Mouse (Mus musculus): Measurements from ENCODE around the gene Hcfc1.

DNA sequence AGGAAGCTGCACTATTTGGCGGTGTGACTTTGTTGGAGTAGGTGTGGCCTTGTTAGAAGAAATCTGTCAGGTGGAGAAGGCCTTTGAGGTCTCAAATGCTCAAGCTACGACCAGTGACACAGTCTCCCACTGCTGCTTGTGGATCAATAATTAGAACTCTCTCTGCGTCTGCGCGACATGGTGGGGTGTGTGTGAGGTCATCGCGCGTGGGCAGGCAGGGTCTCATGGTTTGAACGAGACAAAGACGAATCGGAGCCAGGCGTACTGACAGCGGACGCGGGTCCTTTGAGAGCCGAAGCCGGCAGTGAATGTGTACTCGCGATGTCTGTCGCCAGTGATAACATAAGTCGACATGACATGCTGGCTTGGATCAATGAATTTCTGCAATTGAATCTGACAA is 40.2 kb upstream of the Hcfc1 start:
- TF ChIP-seq CTCF (IDR thresholded peaks at IDR 0.05; ENCODE audit: borderline replicate concordance, insufficient read depth, low read depth, low read length), result no peak
- no peak for TF ChIP-seq POLR2A (IDR thresholded peaks at IDR 0.05; ENCODE audit: borderline replicate concordance, insufficient read depth, low read length)
